Mouse (Mus musculus): Measurements from ENCODE around the gene Macrod1. TPM values are rescaled to one million over a fixed set of nuclear protein-coding genes. Genes with fewer than 3 reads are reported as not detected.

Macrod1 gene
- polyA plus RNA-seq, 1 experiment from 2014 or later: 16.0 TPM

DNA sequence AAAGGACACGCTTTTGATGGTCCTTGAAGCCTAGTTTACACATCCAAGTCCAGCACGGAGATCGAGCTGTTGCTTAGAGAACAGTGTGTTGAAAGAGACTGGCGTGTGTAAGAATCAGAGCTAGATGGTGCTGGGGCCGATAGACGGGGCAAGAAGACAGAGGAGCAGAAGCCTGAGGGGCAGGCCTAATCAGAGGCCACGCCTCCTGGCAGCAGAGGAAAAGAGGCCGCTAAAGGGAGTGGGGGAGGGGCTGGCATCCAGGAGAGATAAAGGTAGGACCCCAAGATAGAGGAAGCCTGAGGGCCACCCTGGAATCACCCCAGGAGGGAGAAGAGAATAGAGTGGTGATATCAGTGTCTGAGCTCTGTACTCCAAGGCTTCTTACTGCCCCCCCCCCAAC, 114.8 kb downstream of the Macrod1 start:
- H3K4me2 ChIP-seq (replicated peaks; ENCODE audit: low read depth, low read length): no peak overlapping the region
- no peak overlapping the region for H3K9ac ChIP-seq (replicated peaks; ENCODE audit: low read depth)
- no peak overlapping the region for H3K27ac ChIP-seq (ENCODE audit: low read length)
- TF ChIP-seq CTCF (IDR thresholded peaks at IDR 0.05) (no peak), EP300 (IDR thresholded peaks at IDR 0.05) (no peak)
- H3K36me3 ChIP-seq (ENCODE audit: insufficient read depth, low read length): no peaks in the 10 kb centered on the region
- H3K4me1 ChIP-seq (ENCODE audit: insufficient read depth, low read depth, low read length): no peaks in the 10 kb centered on the region
- H3K27me3 ChIP-seq (replicated peaks; ENCODE audit: insufficient read depth, low read length): peaks cover 7% of the 10 kb centered on the region
- DNase-seq (ENCODE audit: low spot score) (peak; percentile 34), ATAC-seq (peak; percentile 16; the same call in 1 of the 2 replicates)
- 12% methylated on average over 8 of the region's 8 CpGs for WGBS
- H3K9me3 ChIP-seq (ENCODE audit: low read length): no peaks in the 10 kb centered on the region
- no peak overlapping the region for H3K4me3 ChIP-seq (ENCODE audit: low read depth, low read length)

DNA sequence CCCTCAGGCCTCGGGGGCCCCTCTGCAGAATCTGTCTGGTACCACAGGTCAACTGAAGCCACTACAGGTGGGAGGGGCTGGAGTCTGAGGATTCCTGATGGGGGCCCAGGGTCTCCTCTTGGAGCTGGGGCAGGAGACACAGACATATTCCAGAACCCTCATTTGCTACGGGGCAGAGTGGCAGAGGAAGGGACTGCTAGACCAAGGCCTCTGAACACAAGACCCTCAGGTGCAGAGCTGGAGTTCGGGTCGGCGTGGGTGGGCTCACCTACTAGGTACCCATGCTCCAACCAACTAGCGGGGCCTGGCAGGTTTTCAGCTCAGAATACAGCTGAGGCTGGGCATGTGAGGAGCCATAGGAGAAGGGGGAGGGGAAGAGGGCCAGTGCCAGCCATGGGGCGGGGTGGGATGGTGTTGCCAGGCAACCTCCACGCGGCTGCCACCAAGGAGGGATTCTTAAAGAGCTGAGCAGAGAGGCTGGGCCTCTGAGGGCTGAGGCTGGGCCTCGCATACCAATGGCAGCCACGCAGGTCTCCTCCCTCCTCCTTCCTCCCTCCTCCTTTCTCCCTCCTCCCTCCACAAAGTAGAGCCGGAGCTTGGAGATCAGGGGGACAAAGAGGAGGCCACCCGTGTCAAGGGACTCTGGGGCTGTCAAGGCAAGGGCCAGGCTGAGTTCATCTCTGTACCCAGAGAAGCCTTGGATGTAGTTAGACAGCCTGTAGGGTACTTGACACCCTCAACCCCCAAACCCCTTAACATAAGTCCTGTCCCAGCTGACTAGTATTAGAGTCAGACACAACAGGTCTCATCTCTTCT, 115.6 kb downstream of the Macrod1 start:
- WGBS: 20% methylated on average over 13 of the region's 13 CpGs
- DNase-seq (ENCODE audit: low spot score): peak; percentile 57
- TF ChIP-seq CTCF (IDR thresholded peaks at IDR 0.05): no peak
- no peak for TF ChIP-seq EP300 (IDR thresholded peaks at IDR 0.05)

GRCm38 (mm10) chr19:7176041-7176696, 119.6 kb downstream of the Macrod1 start:
- no peaks in the 10 kb centered on the region for H3K36me3 ChIP-seq (ENCODE audit: insufficient read depth, low read length)
- TF ChIP-seq CTCF (IDR thresholded peaks at IDR 0.05): no peak
- TF ChIP-seq EP300 (IDR thresholded peaks at IDR 0.05): no peak
- no peaks in the 10 kb centered on the region for H3K4me1 ChIP-seq (ENCODE audit: insufficient read depth, low read depth, low read length)
- DNase-seq (ENCODE audit: low spot score) (no peak), ATAC-seq (no peak)
- H3K4me3 ChIP-seq (ENCODE audit: low read depth, low read length): no peak overlapping the region
- H3K27me3 ChIP-seq (replicated peaks; ENCODE audit: insufficient read depth, low read length): no peaks in the 10 kb centered on the region
- no peak overlapping the region for H3K27ac ChIP-seq (ENCODE audit: low read length)
- WGBS: 16% methylated on average over 11 of the region's 11 CpGs
- no peak overlapping the region for H3K9ac ChIP-seq (replicated peaks; ENCODE audit: low read depth)
- H3K9me3 ChIP-seq (ENCODE audit: low read length): no peaks in the 10 kb centered on the region
- H3K4me2 ChIP-seq (replicated peaks; ENCODE audit: low read depth, low read length): no peak overlapping the region

More for the DNA sequence above, 115.6 kb downstream of the Macrod1 start:
- no peaks in the 10 kb centered on the region for H3K36me3 ChIP-seq (ENCODE audit: insufficient read depth, low read length)
- H3K4me2 ChIP-seq (replicated peaks; ENCODE audit: low read depth, low read length): no peak overlapping the region
- H3K9ac ChIP-seq (replicated peaks; ENCODE audit: low read depth): no peak overlapping the region
- H3K4me1 ChIP-seq (ENCODE audit: insufficient read depth, low read depth, low read length): no peaks in the 10 kb centered on the region
- no peak overlapping the region for H3K27ac ChIP-seq (ENCODE audit: low read length)
- no peak overlapping the region for H3K4me3 ChIP-seq (ENCODE audit: low read depth, low read length)
- no peaks in the 10 kb centered on the region for H3K9me3 ChIP-seq (ENCODE audit: low read length)
- H3K27me3 ChIP-seq (replicated peaks; ENCODE audit: insufficient read depth, low read length): no peaks in the 10 kb centered on the region
- ATAC-seq: peak; percentile 89

GRCm38 (mm10) chr19:7177804-7178511, 121.3 kb downstream of the Macrod1 start:
- no peak overlapping the region for H3K27ac ChIP-seq (ENCODE audit: low read length)
- ATAC-seq (no peak), DNase-seq (ENCODE audit: low spot score) (no peak)
- H3K4me3 ChIP-seq (ENCODE audit: low read depth, low read length): no peak overlapping the region
- 59% methylated on average over 13 of the region's 13 CpGs for WGBS
- no peaks in the 10 kb centered on the region for H3K27me3 ChIP-seq (replicated peaks; ENCODE audit: insufficient read depth, low read length)
- H3K36me3 ChIP-seq (ENCODE audit: insufficient read depth, low read length): no peaks in the 10 kb centered on the region
- H3K9me3 ChIP-seq (ENCODE audit: low read length): no peaks in the 10 kb centered on the region
- H3K4me2 ChIP-seq (replicated peaks; ENCODE audit: low read depth, low read length): no peak overlapping the region
- TF ChIP-seq EP300 (IDR thresholded peaks at IDR 0.05): no peak
- TF ChIP-seq CTCF (IDR thresholded peaks at IDR 0.05): no peak
- H3K9ac ChIP-seq (replicated peaks; ENCODE audit: low read depth): no peak overlapping the region
- peaks cover 8% of the 10 kb centered on the region; the same call in 1 of the 2 replicates for H3K4me1 ChIP-seq (ENCODE audit: insufficient read depth, low read depth, low read length)

GRCm38 (mm10) chr19:7178841-7179452, 122.3 kb downstream of the Macrod1 start:
- no peak overlapping the region for H3K27ac ChIP-seq (ENCODE audit: low read length)
- no peaks in the 10 kb centered on the region for H3K36me3 ChIP-seq (ENCODE audit: insufficient read depth, low read length)
- no peak overlapping the region for H3K9ac ChIP-seq (replicated peaks; ENCODE audit: low read depth)
- H3K4me1 ChIP-seq (ENCODE audit: insufficient read depth, low read depth, low read length): peaks cover 8% of the 10 kb centered on the region; the same call in 1 of the 2 replicates
- no peak overlapping the region for H3K4me2 ChIP-seq (replicated peaks; ENCODE audit: low read depth, low read length)
- H3K9me3 ChIP-seq (ENCODE audit: low read length): no peaks in the 10 kb centered on the region
- no peak overlapping the region for H3K4me3 ChIP-seq (ENCODE audit: low read depth, low read length)
- H3K27me3 ChIP-seq (replicated peaks; ENCODE audit: insufficient read depth, low read length): no peaks in the 10 kb centered on the region
- no peak for ATAC-seq
- TF ChIP-seq CTCF (IDR thresholded peaks at IDR 0.05) (no peak), EP300 (IDR thresholded peaks at IDR 0.05) (no peak)
- WGBS: 57% methylated on average over 3 of the region's 3 CpGs
- DNase-seq (ENCODE audit: low spot score): no peak

All from lung, postnatal 0 days (tissue).